Mouse (Mus musculus): ENCODE measurements around the gene Acta2. TPM values are rescaled to one million over a fixed set of nuclear protein-coding genes. Genes with fewer than 3 reads are reported as not detected.

Acta2 gene
- total RNA-seq (2023), result 0.27 to 1.1 TPM (median 0.35 TPM) in 4 replicates

GRCm38 (mm10) chr19:34254880-34255681 is at the start of gene Acta2:
Gene Acta2, minus strand, starts transcription at chr19:34255590.

DNA sequence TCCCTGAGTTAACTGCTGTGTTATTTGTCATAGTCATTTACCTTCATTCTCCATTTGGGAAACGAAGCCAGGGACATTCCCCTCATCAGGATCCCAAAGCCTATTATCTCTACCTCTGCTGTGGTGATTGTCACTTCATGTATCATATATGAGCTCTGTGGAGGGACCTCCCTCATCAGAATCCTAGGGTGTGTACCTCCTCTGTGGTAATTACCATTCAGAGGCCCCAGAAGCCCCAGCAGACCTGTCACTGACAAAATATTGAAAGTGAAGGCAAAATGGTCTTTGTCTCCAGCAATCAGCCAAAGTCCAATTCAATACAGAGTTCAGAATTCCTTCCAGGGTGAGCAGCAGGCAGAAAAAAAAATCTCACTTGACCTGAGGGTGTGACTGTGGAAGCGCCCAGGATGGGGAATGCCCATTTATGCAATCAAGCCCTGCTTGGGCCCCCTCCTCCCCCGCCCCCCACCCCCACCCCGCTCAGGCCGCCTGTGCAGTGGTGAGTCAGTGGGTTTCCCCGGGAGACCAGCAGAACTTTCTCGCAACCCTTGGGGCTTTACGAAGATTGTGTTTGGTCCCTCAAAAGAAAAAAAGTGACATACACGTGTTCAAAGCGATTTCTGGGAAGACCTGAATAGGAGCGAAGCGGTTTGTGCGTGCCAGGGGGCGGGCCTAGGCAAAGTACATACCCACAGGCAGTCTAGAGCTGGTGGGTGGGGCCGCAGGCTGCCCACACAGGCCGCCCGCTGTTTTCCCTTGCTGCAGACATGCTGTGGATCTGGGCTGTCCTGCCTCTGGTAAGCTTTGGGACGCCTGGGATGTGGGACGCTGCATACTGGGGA is 34.8 kb upstream of the Acta2 start, which contains the start of gene Fas:
TSS of gene Fas (plus strand) at position 719 of the 842 bp plus-strand sequence.

DNA sequence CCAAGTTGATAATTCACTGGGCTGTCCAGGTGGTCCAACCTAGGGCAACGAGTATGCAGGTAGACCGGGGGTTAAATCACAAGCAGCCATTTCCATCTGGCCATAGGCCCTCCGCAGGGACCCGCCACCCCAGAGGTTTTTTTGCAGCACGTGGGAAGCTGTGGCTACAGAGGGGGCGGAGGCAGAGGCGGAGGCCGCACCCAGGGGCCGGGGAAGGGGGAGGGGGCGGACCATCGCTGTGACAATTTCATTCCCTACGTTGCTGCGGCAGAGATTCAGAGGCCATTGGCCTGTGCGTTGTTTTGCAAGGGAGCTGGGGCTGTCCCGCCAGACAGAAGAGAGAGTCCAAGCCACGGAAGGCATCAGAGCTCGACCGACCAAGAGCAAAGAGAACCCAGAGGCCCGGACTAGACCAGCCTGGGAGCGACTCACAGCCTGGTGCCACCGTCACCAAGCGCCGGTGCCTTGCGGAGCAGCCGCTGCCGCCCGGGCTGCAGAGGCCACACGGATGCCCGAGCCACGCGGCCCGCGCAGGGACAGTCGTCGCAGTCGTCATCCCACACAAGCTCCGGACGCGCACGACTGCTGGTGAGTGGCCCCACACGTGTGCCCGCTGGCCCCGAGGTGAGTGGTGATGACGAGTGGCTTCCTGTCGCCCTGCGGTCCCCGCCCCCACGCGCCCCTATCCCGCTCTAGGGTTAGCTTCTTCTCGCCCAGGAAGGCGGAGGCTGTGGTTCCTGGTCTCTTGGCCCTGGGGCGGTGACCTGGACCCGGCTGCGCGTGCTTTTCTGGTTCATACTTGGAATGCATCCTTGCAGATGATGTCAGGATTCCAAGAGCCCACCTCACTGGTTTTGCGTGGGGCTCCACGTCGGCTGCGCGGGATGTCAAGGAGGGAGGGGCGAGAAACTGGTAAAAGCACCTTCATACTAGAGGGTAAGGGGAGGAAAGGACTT is 63.1 kb downstream of the Acta2 start, which contains the start of gene Stambpl1:
TSS of gene Stambpl1 (plus strand) at position 222 of the 956 bp plus-strand sequence.

Other genes with a start within 250 kb of the Acta2 start
- not detected in 4 replicates for gene Lipk, start 247.3 kb downstream of the Acta2 start, total RNA-seq (2023)
- gene Lipn, start 188.2 kb downstream of the Acta2 start, total RNA-seq (2023), result not detected in 4 replicates
- not detected in 4 replicates for gene Lipm, start 154.7 kb downstream of the Acta2 start, total RNA-seq (2023)
- gene Ankrd22, start 89.5 kb downstream of the Acta2 start, total RNA-seq (2023), result 0.33 to 0.58 TPM (median 0.45 TPM) in 4 replicates
- gene Stambpl1, start 63.4 kb downstream of the Acta2 start, total RNA-seq (2023), result 37.2 to 42.8 TPM (median 38.7 TPM) in 4 replicates
- 2.6 to 4.1 TPM (median 3.2 TPM) in 4 replicates for gene Fas, start 35.1 kb upstream of the Acta2 start, total RNA-seq (2023)
- gene Ch25h, start 219.6 kb upstream of the Acta2 start, total RNA-seq (2023), result not detected in 4 replicates

Measured in B cell, adult 62 days (primary cell).